Mouse (Mus musculus): ENCODE measurements at regions not wholly inside any gene's neighbourhood (a gene's known extent, or its start where the extent isn't known, plus 50 kb on each side); places are given as distances from the start of the nearest gene placed in this dataset.

DNA sequence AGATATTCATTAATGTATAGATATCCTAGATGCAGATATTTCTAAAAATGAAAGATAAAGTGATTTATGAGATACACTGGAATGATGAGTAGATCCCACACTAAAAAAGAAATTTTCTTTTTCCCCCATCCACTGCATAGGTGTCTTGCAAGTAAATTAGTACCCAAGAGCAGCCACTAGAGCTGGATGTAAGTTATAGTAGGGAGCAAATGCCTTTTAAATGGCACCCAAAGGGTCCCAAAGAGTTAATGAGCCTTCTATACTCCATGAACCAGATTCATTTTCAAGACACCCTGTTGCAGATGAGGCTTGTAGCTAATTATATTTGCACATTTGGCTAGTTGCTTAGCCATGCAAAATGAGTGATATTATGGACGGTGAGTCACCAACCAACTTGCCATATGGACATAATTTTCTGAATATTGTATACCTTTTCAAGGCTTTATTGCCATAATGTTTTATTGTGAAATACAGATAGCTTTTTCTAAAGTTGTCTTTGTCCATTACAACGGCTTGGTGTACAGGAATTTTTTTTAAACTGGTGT, 1686.1 kb upstream of the B3galt2 start:
- no peak for TF ChIP-seq CTCF (IDR thresholded peaks at IDR 0.05)
- no peak for TF ChIP-seq EP300 (IDR thresholded peaks at IDR 0.05)
